Mouse (Mus musculus) heart, embryonic 13.5 days (tissue): ENCODE measurements around the gene Cdr2l. TPM values are rescaled to one million over a fixed set of nuclear protein-coding genes. Genes with fewer than 3 reads are reported as not detected.

Source experiments
- ATAC-seq: fragments of 200-750 bp; cut with Nextera tagmentation; 2 replicates; pipeline ENCODE4 v1.8.0; 2017; ENCODE audit warnings: moderate TSS enrichment; ENCODE audit not compliant: insufficient number of reproducible peaks, low FRiP score, low TSS enrichment; ENCODE audit errors: extremely low read depth
- H3K27ac ChIP-seq: fragments of 300-500 bp; sonication (generic); replicated peaks from 2 replicates; pipeline ENCODE4 v1.5.1; 2015; ENCODE audit warnings: moderate library complexity, mild to moderate bottlenecking, inconsistent platforms
- H3K27me3 ChIP-seq: fragments of 300-500 bp; sonication (generic); replicated peaks from 2 replicates; pipeline ENCODE4 v1.6.1; 2015; ENCODE audit warnings: mild to moderate bottlenecking, inconsistent platforms
- H3K36me3 ChIP-seq: fragments of 300-500 bp; sonication (generic); 2 replicates; pipeline ENCODE4 v1.6.1; 2015; ENCODE audit warnings: mild to moderate bottlenecking, inconsistent platforms
- H3K4me1 ChIP-seq: fragments of 300-500 bp; sonication (generic); 2 replicates; pipeline ENCODE4 v1.6.1; 2015; ENCODE audit warnings: inconsistent platforms
- H3K4me2 ChIP-seq: fragments of 300-500 bp; sonication (generic); 2 replicates; pipeline ENCODE4 v1.6.1; 2015; ENCODE audit warnings: inconsistent platforms, mild to moderate bottlenecking, moderate library complexity
- H3K4me3 ChIP-seq: fragments of 300-500 bp; sonication (generic); 2 replicates; pipeline ENCODE4 v1.5.1; 2015; ENCODE audit warnings: moderate library complexity, mild to moderate bottlenecking, inconsistent platforms
- H3K9ac ChIP-seq: fragments of 300-500 bp; sonication (generic); 2 replicates; pipeline ENCODE4 v1.6.1; 2015; ENCODE audit warnings: inconsistent platforms, mild to moderate bottlenecking, moderate library complexity
- H3K9me3 ChIP-seq: fragments of 300-500 bp; sonication (generic); 2 replicates; pipeline ENCODE4 v1.6.1; 2016; ENCODE audit warnings: inconsistent platforms
- WGBS: fragments of 180-500 bp; shearing (Covaris S2); methylation state at CpG from one replicate; pipeline ENCODE4 v1.1.7; 2015; ENCODE audit warnings: mixed read lengths; 5-methylcytosine and 5-hydroxymethylcytosine counted together
- polyA plus RNA-seq: library from polyadenylated mRNA; unstranded; fragments of >200 nt; fragmentation: Nextera tagmentation; extraction: Ambion mirVana; gene quantifications from 2 replicates; pipeline ENCODE4 v1.2.1, GENCODE M21; 2015

The Cdr2l gene
- polyA plus RNA-seq, result 6.7 and 7.4 TPM in 2 replicates

- Histone ChIP-seq H3K4me1 (peaks cover 33% of the 10 kb centered on the region), H3K27ac (peak within 1 kb of the TSS; percentile 65), H3K4me2 (peak within 1 kb of the TSS; percentile 83), H3K9ac (peak within 1 kb of the TSS; percentile 89), H3K36me3 (no peaks in the 10 kb centered on the region), H3K27me3 (peaks cover 31% of the 10 kb centered on the region), H3K9me3 (no peaks in the 10 kb centered on the region; the same call in 1 of the 2 replicates), H3K4me3 (peak within 1 kb of the TSS; percentile 72)
- WGBS, result under 1% methylated on average over 76 of the region's 76 CpGs
- peak; percentile 71; the same call in 1 of the 2 replicates for ATAC-seq
Observed at GRCm38 (mm10) chr11:115381743-115382539, at the start of gene Cdr2l. TSS of gene Cdr2l (plus strand) at chr11:115381916.

- 4% methylated on average over 29 of the region's 29 CpGs for WGBS
- Histone ChIP-seq H3K27me3 (peaks cover 100% of the 10 kb centered on the region), H3K36me3 (no peaks in the 10 kb centered on the region), H3K4me3 (0 out of 2 replicates have a peak within 1 kb of the TSS, but pooled peaks have one; percentile 3), H3K27ac (no peak within 1 kb of the TSS), H3K4me2 (peak within 1 kb of the TSS; percentile 36), H3K4me1 (no peaks in the 10 kb centered on the region; the same call in 1 of the 2 replicates), H3K9ac (no peak within 1 kb of the TSS), H3K9me3 (no peaks in the 10 kb centered on the region)
- no peak for ATAC-seq
Observed at GRCm38 (mm10) chr11:115334531-115334930, 47.2 kb upstream of the Cdr2l start, which contains the start of gene Otop3. TSS of gene Otop3 (plus strand) at chr11:115334731.

GRCm38 (mm10) chr11:115335223-115335622 is 46.5 kb upstream of the Cdr2l start:
- H3K27ac ChIP-seq, result no peak overlapping the region
- H3K9me3 ChIP-seq, result no peaks in the 10 kb centered on the region
- no peaks in the 10 kb centered on the region; the same call in 1 of the 2 replicates for H3K4me1 ChIP-seq
- no peak overlapping the region for H3K4me3 ChIP-seq
- no peak for ATAC-seq
- peaks cover 100% of the 10 kb centered on the region for H3K27me3 ChIP-seq
- no peaks in the 10 kb centered on the region for H3K36me3 ChIP-seq
- 48% methylated on average over 12 of the region's 12 CpGs for WGBS
- no peak overlapping the region for H3K4me2 ChIP-seq
- no peak overlapping the region for H3K9ac ChIP-seq

- Histone ChIP-seq H3K4me2 (no peak overlapping the region), H3K27ac (no peak overlapping the region), H3K27me3 (peaks cover 98% of the 10 kb centered on the region), H3K4me1 (no peaks in the 10 kb centered on the region; the same call in 1 of the 2 replicates), H3K4me3 (no peak overlapping the region), H3K36me3 (no peaks in the 10 kb centered on the region), H3K9me3 (no peaks in the 10 kb centered on the region), H3K9ac (no peak overlapping the region)
- 17% methylated on average over 6 of the region's 6 CpGs for WGBS
- no peak for ATAC-seq
Observed at GRCm38 (mm10) chr11:115336115-115336514, 45.6 kb upstream of the Cdr2l start.

- no peak overlapping the region for H3K4me3 ChIP-seq
- ATAC-seq, result no peak
- 49% methylated on average over 3 of the region's 3 CpGs for WGBS
- no peak overlapping the region for H3K4me2 ChIP-seq
- H3K9ac ChIP-seq, result no peak overlapping the region
- no peak overlapping the region for H3K27ac ChIP-seq
- no peaks in the 10 kb centered on the region; the same call in 1 of the 2 replicates for H3K4me1 ChIP-seq
- no peaks in the 10 kb centered on the region for H3K36me3 ChIP-seq
- H3K9me3 ChIP-seq, result no peaks in the 10 kb centered on the region
- peaks cover 98% of the 10 kb centered on the region for H3K27me3 ChIP-seq
Observed at GRCm38 (mm10) chr11:115337350-115337749, 44.4 kb upstream of the Cdr2l start.

- H3K4me3 ChIP-seq, result no peak overlapping the region
- H3K4me2 ChIP-seq, result no peak overlapping the region
- no peaks in the 10 kb centered on the region; the same call in 1 of the 2 replicates for H3K4me1 ChIP-seq
- H3K9me3 ChIP-seq, result no peaks in the 10 kb centered on the region
- H3K27me3 ChIP-seq, result peaks cover 98% of the 10 kb centered on the region
- no peak overlapping the region for H3K9ac ChIP-seq
- 83% methylated on average over 1 of the region's 1 CpGs for WGBS
- no peaks in the 10 kb centered on the region for H3K36me3 ChIP-seq
- no peak overlapping the region for H3K27ac ChIP-seq
- no peak for ATAC-seq
Observed at GRCm38 (mm10) chr11:115337826-115338225, 43.9 kb upstream of the Cdr2l start.

GRCm38 (mm10) chr11:115341246-115341645 is 40.5 kb upstream of the Cdr2l start:
- no peak overlapping the region for H3K27ac ChIP-seq
- no peaks in the 10 kb centered on the region for H3K9me3 ChIP-seq
- H3K4me2 ChIP-seq, result no peak overlapping the region
- H3K4me1 ChIP-seq, result no peaks in the 10 kb centered on the region; the same call in 1 of the 2 replicates
- 58% methylated on average over 2 of the region's 2 CpGs for WGBS
- ATAC-seq, result no peak
- H3K36me3 ChIP-seq, result no peaks in the 10 kb centered on the region
- peaks cover 96% of the 10 kb centered on the region for H3K27me3 ChIP-seq
- H3K9ac ChIP-seq, result no peak overlapping the region
- no peak overlapping the region for H3K4me3 ChIP-seq

GRCm38 (mm10) chr11:115341866-115342265 is 39.9 kb upstream of the Cdr2l start:
- Histone ChIP-seq H3K4me1 (no peaks in the 10 kb centered on the region; the same call in 1 of the 2 replicates), H3K27me3 (peaks cover 96% of the 10 kb centered on the region), H3K36me3 (no peaks in the 10 kb centered on the region), H3K4me3 (no peak overlapping the region), H3K27ac (no peak overlapping the region), H3K9ac (no peak overlapping the region), H3K9me3 (no peaks in the 10 kb centered on the region), H3K4me2 (no peak overlapping the region)
- no peak for ATAC-seq
- 64% methylated on average over 6 of the region's 6 CpGs for WGBS

- 4% methylated on average over 12 of the region's 12 CpGs for WGBS
- H3K9ac ChIP-seq, result no peak overlapping the region
- no peak overlapping the region for H3K27ac ChIP-seq
- H3K36me3 ChIP-seq, result no peaks in the 10 kb centered on the region
- no peak overlapping the region for H3K4me3 ChIP-seq
- no peaks in the 10 kb centered on the region for H3K9me3 ChIP-seq
- H3K27me3 ChIP-seq, result peaks cover 95% of the 10 kb centered on the region
- no peaks in the 10 kb centered on the region; the same call in 1 of the 2 replicates for H3K4me1 ChIP-seq
- ATAC-seq, result no peak
- H3K4me2 ChIP-seq, result no peak overlapping the region
Observed at GRCm38 (mm10) chr11:115344967-115345366, 36.7 kb upstream of the Cdr2l start.

- H3K27me3 ChIP-seq, result peaks cover 95% of the 10 kb centered on the region
- ATAC-seq, result no peak
- WGBS, result 20% methylated on average over 7 of the region's 7 CpGs
- H3K4me1 ChIP-seq, result no peaks in the 10 kb centered on the region; the same call in 1 of the 2 replicates
- H3K36me3 ChIP-seq, result no peaks in the 10 kb centered on the region
- no peak overlapping the region for H3K4me2 ChIP-seq
- no peak overlapping the region for H3K27ac ChIP-seq
- H3K9ac ChIP-seq, result no peak overlapping the region
- H3K4me3 ChIP-seq, result no peak overlapping the region
- H3K9me3 ChIP-seq, result no peaks in the 10 kb centered on the region
Observed at GRCm38 (mm10) chr11:115345515-115345914, 36.2 kb upstream of the Cdr2l start.

GRCm38 (mm10) chr11:115348681-115349248 is 33.0 kb upstream of the Cdr2l start:
- Histone ChIP-seq H3K9me3 (no peaks in the 10 kb centered on the region), H3K4me2 (no peak overlapping the region), H3K4me1 (no peaks in the 10 kb centered on the region; the same call in 1 of the 2 replicates), H3K27ac (no peak overlapping the region), H3K4me3 (no peak overlapping the region), H3K9ac (no peak overlapping the region), H3K27me3 (peaks cover 92% of the 10 kb centered on the region), H3K36me3 (no peaks in the 10 kb centered on the region)
- WGBS, result 40% methylated on average over 17 of the region's 17 CpGs
- no peak for ATAC-seq
